Mouse (Mus musculus) spleen, adult 2 months (tissue): ENCODE measurements at regions not wholly inside any gene's neighbourhood (a gene's known extent, or its start where the extent isn't known, plus 50 kb on each side); places are given as distances from the start of the nearest gene placed in this dataset.

Experiments used
- DNase-seq, 2 experiments: peaks; one replicate each; pipeline versions ENCODE4 v3.0.0 to v3.0.0-alpha.2; 2012 to 2021; ENCODE audit warnings: low spot score in 2 of 2, low read depth in 1 of 2
- H3K27ac ChIP-seq: fragments of 200-500 bp; 2 replicates; pipeline ENCODE4 v1.5.1; 2012; ENCODE audit warnings: low read length, inconsistent platforms; ENCODE audit not compliant: insufficient read depth
- H3K27me3 ChIP-seq: fragments of 200-500 bp; 2 replicates; pipeline ENCODE4 v1.6.1; 2012; ENCODE audit warnings: mild to moderate bottlenecking, moderate library complexity, low read length, inconsistent platforms; ENCODE audit not compliant: control insufficient read depth, insufficient read depth
- H3K36me3 ChIP-seq: fragments of 200-500 bp; 2 replicates; pipeline ENCODE4 v1.6.1; 2012; ENCODE audit warnings: mild to moderate bottlenecking, low read length, inconsistent platforms; ENCODE audit not compliant: control insufficient read depth, insufficient read depth
- H3K4me1 ChIP-seq: fragments of 200-500 bp; 2 replicates; pipeline ENCODE4 v1.6.1; 2011; ENCODE audit warnings: inconsistent platforms; ENCODE audit not compliant: control insufficient read depth, insufficient read depth, insufficient read length
- H3K4me3 ChIP-seq: fragments of 200-500 bp; 2 replicates; pipeline ENCODE4 v1.5.1; 2011; ENCODE audit warnings: mild to moderate bottlenecking, inconsistent platforms; ENCODE audit not compliant: insufficient read depth, insufficient read length; ENCODE audit errors: extremely low read depth
- CTCF ChIP-seq: fragments of 200-500 bp; IDR thresholded peaks from 2 replicates; pipeline ENCODE4 v1.5.1; 2011; ENCODE audit warnings: mild to moderate bottlenecking, inconsistent platforms; ENCODE audit not compliant: insufficient read depth, insufficient read length, insufficient replicate concordance; ENCODE audit errors: extremely low read depth
- POLR2A ChIP-seq: fragments of 200-500 bp; IDR thresholded peaks from 2 replicates; pipeline ENCODE4 v1.6.1; 2011; ENCODE audit warnings: low read depth, low read length, inconsistent platforms
- WGBS: fragments of 180-500 bp; shearing (Covaris S2); methylation state at CpG from one replicate; pipeline ENCODE4 v1.1.7; 2018; 5-methylcytosine and 5-hydroxymethylcytosine counted together

DNA sequence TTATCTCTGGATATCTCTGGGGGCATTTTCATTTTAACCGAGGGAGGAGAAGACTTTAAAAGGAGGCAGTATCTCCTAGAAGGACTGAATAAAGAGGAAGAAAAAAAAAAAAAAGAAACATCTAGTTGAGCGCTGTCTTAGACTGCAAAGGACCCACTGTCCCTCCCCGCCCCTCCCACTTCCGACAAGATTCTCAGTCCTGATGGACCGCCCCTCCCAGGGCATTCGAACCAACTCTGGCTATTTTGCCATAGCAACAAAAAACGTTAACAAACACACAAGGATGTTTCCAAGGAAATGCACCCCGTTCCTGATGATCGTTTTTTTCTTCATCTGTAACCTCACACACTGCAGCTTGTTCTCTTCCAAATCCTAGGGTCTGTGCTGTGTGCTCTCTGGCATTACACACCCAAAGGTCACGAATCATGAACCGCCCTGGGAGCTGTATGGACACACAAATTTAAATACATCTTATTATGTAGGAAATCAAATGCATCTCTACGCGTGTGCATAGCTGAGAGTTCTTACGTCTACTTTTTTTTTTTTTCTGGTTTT, 75.8 kb downstream of the Rnd3 start:
- Histone ChIP-seq H3K36me3 (no peaks in the 10 kb centered on the region), H3K27me3 (no peaks in the 10 kb centered on the region), H3K4me3 (no peak overlapping the region), H3K4me1 (no peaks in the 10 kb centered on the region; the same call in 1 of the 2 replicates), H3K27ac (no peak overlapping the region)
- TF ChIP-seq POLR2A, result no peak
- no peak for TF ChIP-seq CTCF
- no peak for DNase-seq
- 59% methylated on average over 14 of the region's 14 CpGs for WGBS

DNA sequence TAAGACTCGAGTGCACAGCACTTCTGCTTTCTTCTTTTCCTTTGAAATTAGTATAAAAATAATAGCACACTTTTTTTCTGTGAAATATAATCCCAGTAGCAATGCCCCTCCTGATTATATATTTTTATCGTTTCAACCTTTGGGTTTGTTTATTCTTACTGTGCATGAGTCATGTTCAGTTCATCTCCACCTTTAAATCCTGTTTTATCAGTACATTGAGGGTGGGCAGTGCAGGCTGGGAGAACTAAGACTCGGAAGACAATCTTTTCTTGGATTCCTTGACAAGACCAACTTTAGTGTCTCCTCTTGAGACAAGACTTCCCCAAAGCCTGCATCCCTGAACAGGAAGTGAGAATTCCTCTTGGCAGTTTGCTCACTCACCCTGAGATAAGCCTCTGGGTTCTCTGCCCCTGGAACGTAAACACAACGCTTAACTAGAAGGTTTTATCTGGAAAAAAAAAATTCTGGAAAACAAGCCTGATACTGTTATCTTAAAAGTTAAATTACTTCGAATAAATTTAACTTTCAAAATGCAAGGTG, 76.5 kb downstream of the Rnd3 start:
- TF ChIP-seq POLR2A, result no peak
- TF ChIP-seq CTCF, result no peak
- WGBS, result 50% methylated on average over 6 of the region's 6 CpGs
- DNase-seq, result no peak

DNA sequence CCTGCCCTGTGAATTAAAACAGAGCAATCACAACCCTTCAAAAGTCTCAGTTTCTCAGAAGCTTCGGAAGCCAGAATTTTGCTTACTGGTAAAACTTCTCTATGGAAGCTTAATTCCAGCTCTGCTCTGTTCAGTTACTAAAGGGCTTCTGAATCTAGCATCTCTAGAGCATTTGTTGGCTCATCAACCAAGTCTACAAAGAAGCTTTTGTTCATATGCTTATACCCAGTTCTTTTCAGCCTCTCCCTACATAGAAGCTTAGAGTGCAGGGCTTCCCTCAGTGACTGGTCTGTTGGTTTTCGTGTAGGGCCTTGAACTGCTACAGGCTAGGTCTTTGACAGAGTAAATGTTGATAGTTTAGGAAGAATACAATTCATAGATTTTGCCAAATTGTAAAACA, 78.0 kb downstream of the Rnd3 start:
- Histone ChIP-seq H3K36me3 (no peaks in the 10 kb centered on the region), H3K27me3 (no peaks in the 10 kb centered on the region), H3K27ac (no peak overlapping the region), H3K4me1 (no peaks in the 10 kb centered on the region; the same call in 1 of the 2 replicates), H3K4me3 (no peak overlapping the region)
- no peak for DNase-seq
- WGBS, result 93% methylated on average over 2 of the region's 2 CpGs
- no peak for TF ChIP-seq POLR2A
- no peak for TF ChIP-seq CTCF

More for the DNA sequence above, 76.5 kb downstream of the Rnd3 start:
- H3K4me3 ChIP-seq, result no peak overlapping the region
- H3K4me1 ChIP-seq, result no peaks in the 10 kb centered on the region; the same call in 1 of the 2 replicates
- no peak overlapping the region for H3K27ac ChIP-seq
- H3K27me3 ChIP-seq, result no peaks in the 10 kb centered on the region
- no peaks in the 10 kb centered on the region for H3K36me3 ChIP-seq

DNA sequence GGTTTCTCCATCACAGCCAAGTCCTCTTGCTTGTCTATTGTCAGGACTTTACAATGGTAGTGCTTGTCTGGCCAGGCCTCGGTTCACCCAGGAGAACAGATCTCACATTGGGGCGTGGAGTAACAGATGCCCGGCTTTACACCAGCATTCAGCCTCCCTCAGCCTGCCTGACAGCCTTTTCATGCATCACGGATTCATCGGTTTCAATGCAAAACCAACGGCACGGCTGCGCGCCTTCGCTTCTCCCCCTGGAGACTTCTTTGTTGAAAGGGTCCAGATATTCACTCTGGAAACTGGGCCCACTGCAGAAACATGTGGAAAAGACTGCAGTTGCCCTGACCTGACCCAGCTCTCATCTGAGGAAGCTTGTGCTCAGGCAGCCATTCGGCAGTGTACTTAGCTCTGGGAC, 82.5 kb downstream of the Rnd3 start:
- TF ChIP-seq POLR2A (no peak), CTCF (no peak)
- Histone ChIP-seq H3K27me3 (no peaks in the 10 kb centered on the region), H3K36me3 (no peaks in the 10 kb centered on the region), H3K4me1 (no peaks in the 10 kb centered on the region), H3K27ac (no peak overlapping the region), H3K4me3 (no peak overlapping the region)
- DNase-seq, result no peak
- 91% methylated on average over 11 of the region's 11 CpGs for WGBS

DNA sequence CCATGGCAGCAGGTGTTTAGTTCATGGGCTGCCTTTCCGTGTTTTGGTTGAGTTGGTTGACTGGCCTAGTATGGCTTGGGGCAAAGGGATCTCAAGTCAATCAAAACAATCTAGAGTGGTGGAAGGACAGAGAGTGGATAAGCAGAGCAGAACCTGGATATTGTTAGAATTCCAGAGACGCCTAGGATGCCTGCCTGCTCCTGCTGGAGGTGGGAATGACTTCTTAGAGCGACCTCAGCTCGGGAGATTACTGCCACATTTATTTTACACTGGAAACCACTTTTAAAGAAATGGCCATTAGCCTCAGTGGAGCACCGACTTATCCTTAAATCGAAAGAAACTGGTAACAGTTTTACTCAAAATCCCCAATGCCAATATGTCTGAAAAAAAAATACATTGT, 83.1 kb downstream of the Rnd3 start:
- WGBS, result 85% methylated on average over 6 of the region's 6 CpGs
- Histone ChIP-seq H3K27me3 (no peaks in the 10 kb centered on the region), H3K36me3 (no peaks in the 10 kb centered on the region), H3K4me3 (no peak overlapping the region), H3K27ac (no peak overlapping the region), H3K4me1 (no peaks in the 10 kb centered on the region)
- no peak for DNase-seq
- TF ChIP-seq CTCF (no peak), POLR2A (no peak)

DNA sequence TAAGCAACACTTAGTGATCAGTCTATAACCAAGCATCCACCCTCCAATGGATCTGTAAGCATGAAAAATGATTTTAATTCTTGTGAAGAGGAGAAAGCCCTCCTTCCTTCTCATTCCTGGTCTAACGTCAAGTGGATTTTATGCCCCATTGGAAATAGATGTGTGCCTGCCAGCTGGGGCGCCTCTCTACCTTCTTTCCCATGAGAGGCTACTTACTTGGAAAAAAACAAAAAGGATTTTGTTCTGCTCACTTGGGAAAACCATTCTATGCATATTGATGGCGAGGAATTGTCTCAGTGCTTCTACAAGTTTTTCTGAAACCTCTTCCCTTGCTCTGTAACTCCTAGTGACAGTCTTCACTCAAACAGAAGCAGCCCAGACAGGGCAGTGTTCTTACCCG, 84.1 kb downstream of the Rnd3 start:
- TF ChIP-seq CTCF (no peak), POLR2A (no peak)
- Histone ChIP-seq H3K36me3 (no peaks in the 10 kb centered on the region), H3K27ac (no peak overlapping the region), H3K4me1 (no peaks in the 10 kb centered on the region), H3K27me3 (no peaks in the 10 kb centered on the region), H3K4me3 (no peak overlapping the region)
- DNase-seq, result no peak
- WGBS, result 96% methylated on average over 4 of the region's 4 CpGs

DNA sequence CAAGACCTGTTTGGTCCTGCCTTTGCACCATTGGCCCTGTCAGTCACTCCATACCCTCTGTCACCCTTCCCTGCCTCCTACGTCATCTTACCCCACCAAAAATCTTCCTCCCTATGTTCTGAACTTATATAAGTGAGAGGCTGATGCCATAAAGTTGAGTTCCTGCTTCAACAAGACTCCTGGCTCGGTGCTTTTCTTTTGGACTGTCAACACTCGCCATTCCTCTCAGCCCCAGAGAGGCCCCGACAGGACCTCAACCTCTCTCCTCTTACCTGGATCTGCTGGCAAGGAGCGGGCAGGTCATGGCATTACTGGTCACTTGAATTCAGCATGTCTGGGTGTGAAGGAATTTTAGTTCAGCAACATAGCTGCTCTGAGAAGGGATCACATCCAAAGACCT, 86.9 kb downstream of the Rnd3 start:
- DNase-seq, result no peak
- Histone ChIP-seq H3K27me3 (no peaks in the 10 kb centered on the region), H3K4me1 (no peaks in the 10 kb centered on the region), H3K36me3 (no peaks in the 10 kb centered on the region), H3K4me3 (no peak overlapping the region), H3K27ac (no peak overlapping the region)
- 89% methylated on average over 5 of the region's 5 CpGs for WGBS
- TF ChIP-seq POLR2A, result no peak
- no peak for TF ChIP-seq CTCF
